Mouse (Mus musculus) adrenal gland (tissue): ENCODE results near the gene Fbxw11.
"Not testable (repeated sequence)": the region's sequence is repeated elsewhere in the genome, so short reads cannot be mapped to it uniquely, and the experiment has no call there.

ENCODE experiments used
- intact Hi-C: fragments of 180-260 bp; cut with DNase I; formaldehyde crosslinking; loops from one replicate; pipeline ENCODE4 v1.15.1; 2025
- long read RNA-seq, 2 experiments: library from polyadenylated mRNA; unstranded; transcript quantifications; one replicate each; pipeline ENCODE4 v2.0.0; 2020; ENCODE audit warnings: borderline replicate concordance in 1 of 2; ENCODE audit not compliant: insufficient replicate concordance in 1 of 2

Gene Fbxw11
- long read RNA-seq, experiment 1, transcript Fbxw11-203 (13 exons, 3,821 nt): major isoform, 7 of 40 reads
- long read RNA-seq, experiment 1, partial matches to known transcripts: 15 of 40 reads
- long read RNA-seq, experiment 1, other reads (novel, unspliced or antisense): 17 of 40 reads
- long read RNA-seq, experiment 2, full-length matches to known transcripts: 4 of 23 reads
- long read RNA-seq, experiment 2, partial matches to known transcripts: 5 of 23 reads
- long read RNA-seq, experiment 2, other reads (novel, unspliced or antisense): 14 of 23 reads

DNA sequence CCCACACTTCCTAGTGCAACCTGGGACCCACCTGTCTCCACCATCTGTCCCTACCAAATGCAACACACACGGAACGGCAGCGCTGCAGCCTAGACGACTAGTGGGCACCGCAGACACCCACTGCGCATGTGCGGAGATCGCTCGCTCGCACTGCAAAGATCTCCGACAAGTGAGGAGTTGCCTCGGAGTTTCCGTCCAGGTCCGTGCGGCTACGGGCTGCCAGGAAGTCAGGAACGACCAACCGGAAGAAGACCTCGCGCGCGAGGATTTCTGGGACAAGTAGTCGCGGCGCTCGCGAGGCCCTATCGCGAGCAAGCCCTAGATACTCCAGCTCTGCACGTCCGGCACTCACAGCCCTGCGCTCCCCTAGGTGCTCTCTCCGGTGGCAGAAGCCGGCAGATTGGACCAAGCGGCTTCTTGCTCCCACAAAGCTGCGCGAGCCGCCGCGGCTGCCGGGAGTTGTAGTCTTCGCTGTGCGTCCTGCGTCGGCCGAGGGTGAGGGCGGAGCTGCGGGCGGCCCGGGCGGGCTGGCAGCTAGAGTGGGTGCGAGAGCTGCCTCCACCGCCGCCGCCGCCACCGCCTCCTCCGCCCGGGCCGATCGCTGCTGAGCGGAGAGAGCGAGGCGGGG is at the start of gene Fbxw11:
TSS of gene Fbxw11 (plus strand) at position 476 of the 628 bp plus-strand sequence.
- intact Hi-C loops: loop anchor here (5.0 kb wide), 2 partner anchors 50 to 65 kb away; no protein-coding TSS in a partner anchor

- intact Hi-C loops: no loop called here
These were observed 49.4 kb upstream of the Fbxw11 start for GRCm38 (mm10) chr11:32593081-32593480.

- intact Hi-C loops: no loop called here
These were observed 48.4 kb upstream of the Fbxw11 start for GRCm38 (mm10) chr11:32594122-32594521.

- intact Hi-C loops: no loop called here
These were observed 42.2 kb upstream of the Fbxw11 start for GRCm38 (mm10) chr11:32600371-32600770.

DNA sequence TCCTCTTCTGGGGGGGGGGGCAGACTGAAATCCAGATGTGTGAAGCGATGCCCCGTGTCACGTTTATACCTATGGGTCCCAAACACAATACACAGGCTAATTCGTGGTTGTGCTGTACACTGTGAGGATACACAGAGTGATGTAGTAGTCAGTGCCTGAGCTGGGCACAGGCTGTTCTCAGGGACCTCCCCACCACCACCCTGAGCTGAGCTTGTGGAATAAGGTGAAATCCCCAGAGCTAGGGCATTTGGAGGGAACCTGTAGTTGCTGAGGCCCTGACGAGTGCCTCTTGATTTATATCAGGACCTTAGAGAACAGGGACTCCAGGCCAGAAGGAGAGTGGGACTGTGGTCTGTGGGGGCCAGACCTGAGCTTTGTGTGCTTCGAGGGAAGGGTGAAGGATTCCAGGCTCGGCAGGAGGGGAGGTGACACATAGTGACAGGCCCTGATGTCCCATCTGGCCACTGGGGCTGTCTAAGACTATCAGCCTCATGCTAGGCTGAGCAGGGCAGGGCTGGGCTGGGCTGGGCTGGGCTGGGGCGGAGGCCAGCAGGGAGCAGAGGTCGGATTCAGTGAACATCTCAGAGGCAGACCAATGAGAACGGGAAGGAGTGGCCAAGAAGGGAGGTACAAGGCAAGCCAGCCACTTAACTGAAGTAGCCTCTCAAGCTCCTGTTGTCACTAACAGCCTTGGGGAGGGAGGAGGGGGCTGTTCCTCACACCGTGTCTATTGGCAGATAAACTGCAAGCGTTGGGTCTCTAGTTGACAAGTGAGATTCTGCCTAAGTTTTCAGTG is 40.8 kb upstream of the Fbxw11 start:
- intact Hi-C loops: no loop called here

GRCm38 (mm10) chr11:32604663-32605062 is 37.9 kb upstream of the Fbxw11 start:
- intact Hi-C loops: no loop called here

- intact Hi-C loops: no loop called here
These were observed 37.2 kb upstream of the Fbxw11 start for GRCm38 (mm10) chr11:32605131-32605860.

GRCm38 (mm10) chr11:32605907-32606306 is 36.6 kb upstream of the Fbxw11 start:
- intact Hi-C loops: no loop called here

GRCm38 (mm10) chr11:32607319-32607718 is 35.2 kb upstream of the Fbxw11 start:
- intact Hi-C loops: no loop called here

DNA sequence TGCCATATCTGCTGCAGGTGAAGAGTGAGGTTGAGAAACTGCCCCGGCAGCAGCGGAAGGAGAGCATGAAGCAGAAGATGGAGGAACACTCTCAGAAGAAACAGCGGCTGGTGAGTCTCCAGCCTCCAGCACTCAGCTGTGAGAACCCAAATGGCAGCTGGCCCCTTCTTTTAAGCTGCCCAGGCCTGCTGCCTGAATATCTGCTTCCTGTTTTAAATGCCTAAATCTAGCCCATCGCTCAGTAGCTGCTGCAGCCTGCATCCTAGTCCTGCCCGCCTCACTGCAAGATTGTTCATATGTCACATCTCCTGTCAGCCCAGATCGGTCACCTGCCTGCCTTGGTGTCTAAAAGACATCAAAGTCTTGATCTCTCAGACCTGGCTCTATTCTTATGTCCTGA is 31.9 kb upstream of the Fbxw11 start:
- intact Hi-C loops: no loop called here

GRCm38 (mm10) chr11:32612304-32612703 is 30.2 kb upstream of the Fbxw11 start:
- intact Hi-C loops: no loop called here

DNA sequence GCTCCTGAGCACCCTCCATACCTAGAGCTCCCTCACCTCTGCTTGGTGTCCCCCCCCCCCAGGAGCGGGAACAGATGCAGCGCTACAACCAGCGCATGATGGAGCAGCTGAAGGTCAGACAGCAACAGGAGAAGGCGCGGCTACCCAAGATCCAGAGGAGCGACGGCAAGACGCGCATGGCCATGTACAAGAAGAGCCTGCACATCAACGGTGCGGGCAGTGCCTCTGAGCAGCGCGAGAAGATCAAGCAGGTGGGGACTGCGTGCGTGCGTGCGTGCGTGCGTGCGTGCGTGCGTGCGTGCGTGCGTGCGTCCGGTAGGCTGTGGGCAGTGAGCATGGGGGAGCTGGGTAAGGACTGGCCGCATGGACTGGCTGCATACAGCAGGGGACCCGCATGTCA is 28.1 kb upstream of the Fbxw11 start:
- intact Hi-C loops: no loop called here

GRCm38 (mm10) chr11:32615561-32615960 is 27.0 kb upstream of the Fbxw11 start:
- intact Hi-C loops: no loop called here

GRCm38 (mm10) chr11:32616091-32616490 is 26.4 kb upstream of the Fbxw11 start:
- intact Hi-C loops: no loop called here

- intact Hi-C loops: no loop called here
These were observed 24.5 kb upstream of the Fbxw11 start for GRCm38 (mm10) chr11:32618036-32618435.

DNA sequence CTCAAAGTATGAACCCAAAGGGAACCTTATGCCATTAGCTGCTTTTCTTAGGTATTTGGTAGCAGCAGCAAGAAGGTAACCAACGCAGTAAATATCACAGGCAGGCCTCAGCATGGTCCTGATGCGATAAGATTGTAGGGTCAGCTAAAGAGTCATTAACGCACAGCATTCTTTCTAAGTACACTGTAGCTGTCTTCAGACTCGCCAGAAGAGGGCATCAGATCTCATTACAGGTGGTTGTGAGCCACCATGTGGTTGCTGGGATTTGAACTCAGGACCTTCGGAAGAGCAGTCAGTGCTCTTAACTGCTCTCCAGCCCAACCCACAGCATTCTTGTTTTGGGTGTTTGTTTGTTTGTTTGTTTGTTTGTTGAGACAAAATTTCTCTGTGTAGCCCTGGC is 23.9 kb upstream of the Fbxw11 start:
- intact Hi-C loops: not testable (repeated sequence)

DNA sequence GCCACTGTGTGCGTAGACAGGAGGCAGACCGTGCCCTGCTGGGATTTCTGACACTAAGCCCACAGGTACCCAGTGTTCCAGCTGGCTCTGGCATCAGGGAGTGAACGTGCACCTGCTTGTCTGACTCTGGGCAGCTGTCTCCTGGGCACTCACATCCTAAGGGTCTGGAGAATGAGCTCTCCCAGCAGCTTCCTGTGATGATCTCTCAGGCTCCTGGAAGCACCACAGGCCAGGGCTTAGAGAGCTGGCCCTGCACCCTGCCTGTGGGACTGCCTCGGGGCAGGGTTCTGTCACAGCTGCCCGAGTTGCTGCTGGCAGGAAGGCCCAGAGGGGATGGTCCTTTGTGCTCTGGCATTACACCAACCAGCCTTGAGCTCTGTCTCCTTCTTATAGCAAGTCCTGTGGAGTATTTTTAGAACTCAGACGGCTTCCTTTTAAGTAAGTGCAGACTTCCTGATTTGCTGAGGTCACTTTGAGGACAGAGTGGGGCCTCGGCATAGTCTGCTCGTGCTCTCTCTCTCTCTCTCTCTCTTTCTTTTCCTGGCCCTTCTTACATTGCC is 23.2 kb upstream of the Fbxw11 start:
- intact Hi-C loops: no loop called here

GRCm38 (mm10) chr11:32619866-32620456 is 22.6 kb upstream of the Fbxw11 start:
- intact Hi-C loops: loop anchor here (10.0 kb wide), 2 partner anchors 335 to 525 kb away; partner anchors contain the start of gene Fgf18

- intact Hi-C loops: loop anchor here (10.0 kb wide), 2 partner anchors 333 to 523 kb away; partner anchors contain the start of gene Fgf18
These were observed 20.6 kb upstream of the Fbxw11 start for GRCm38 (mm10) chr11:32621831-32622478.
